Mouse (Mus musculus): ENCODE data around the gene Kcnj6. TPM values are rescaled to one million over a fixed set of nuclear protein-coding genes. Genes with fewer than 3 reads are reported as not detected.
A peak's percentile ranks its signal among the peaks of the same experiment; 100 is the strongest.

The Kcnj6 gene
- polyA plus RNA-seq, 1 experiment: 0.07 TPM

- DNase-seq: peak; percentile 77
- TF ChIP-seq CTCF (IDR thresholded peaks at IDR 0.05; ENCODE audit: borderline replicate concordance, control insufficient read depth, extremely low read depth, insufficient read depth, low read length, poor library complexity): no peak
- TF ChIP-seq POLR2A (IDR thresholded peaks at IDR 0.05; ENCODE audit: control insufficient read depth, extremely low read depth, insufficient read depth, low read length, poor library complexity): peak; percentile 35; the same call in 1 of the 2 replicates
- WGBS: under 1% methylated on average over 23 of the region's 23 CpGs
Measured at GRCm38 (mm10) chr16:94724061-94724596, 273.4 kb downstream of the Kcnj6 start.

GRCm38 (mm10) chr16:94722936-94723335 is 274.6 kb downstream of the Kcnj6 start:
- no peak for DNase-seq
- no peaks in the 10 kb centered on the region for H3K27me3 ChIP-seq (ENCODE audit: control insufficient read depth, insufficient read depth, low read length)
- H3K27ac ChIP-seq (ENCODE audit: control insufficient read depth, insufficient read depth, low read length): no peak overlapping the region
- no peak overlapping the region for H3K4me3 ChIP-seq (ENCODE audit: control insufficient read depth, insufficient read depth, low read length)
- H3K36me3 ChIP-seq (ENCODE audit: control insufficient read depth, insufficient read depth, low read length): no peaks in the 10 kb centered on the region
- peaks cover 6% of the 10 kb centered on the region for H3K4me1 ChIP-seq (replicated peaks; ENCODE audit: control insufficient read depth, insufficient read depth, low read length)
- TF ChIP-seq POLR2A (IDR thresholded peaks at IDR 0.05; ENCODE audit: control insufficient read depth, extremely low read depth, insufficient read depth, low read length, poor library complexity) (no peak), CTCF (IDR thresholded peaks at IDR 0.05; ENCODE audit: borderline replicate concordance, control insufficient read depth, extremely low read depth, insufficient read depth, low read length, poor library complexity) (no peak)
- WGBS: 89% methylated on average over 12 of the region's 12 CpGs

More at GRCm38 (mm10) chr16:94724061-94724596, 273.4 kb downstream of the Kcnj6 start:
- Histone ChIP-seq H3K4me1 (replicated peaks; ENCODE audit: control insufficient read depth, insufficient read depth, low read length) (peaks cover 6% of the 10 kb centered on the region), H3K27me3 (ENCODE audit: control insufficient read depth, insufficient read depth, low read length) (no peaks in the 10 kb centered on the region), H3K36me3 (ENCODE audit: control insufficient read depth, insufficient read depth, low read length) (no peaks in the 10 kb centered on the region), H3K4me3 (ENCODE audit: control insufficient read depth, insufficient read depth, low read length) (peak overlapping the region; percentile 66), H3K27ac (ENCODE audit: control insufficient read depth, insufficient read depth, low read length) (no peak overlapping the region)

DNA sequence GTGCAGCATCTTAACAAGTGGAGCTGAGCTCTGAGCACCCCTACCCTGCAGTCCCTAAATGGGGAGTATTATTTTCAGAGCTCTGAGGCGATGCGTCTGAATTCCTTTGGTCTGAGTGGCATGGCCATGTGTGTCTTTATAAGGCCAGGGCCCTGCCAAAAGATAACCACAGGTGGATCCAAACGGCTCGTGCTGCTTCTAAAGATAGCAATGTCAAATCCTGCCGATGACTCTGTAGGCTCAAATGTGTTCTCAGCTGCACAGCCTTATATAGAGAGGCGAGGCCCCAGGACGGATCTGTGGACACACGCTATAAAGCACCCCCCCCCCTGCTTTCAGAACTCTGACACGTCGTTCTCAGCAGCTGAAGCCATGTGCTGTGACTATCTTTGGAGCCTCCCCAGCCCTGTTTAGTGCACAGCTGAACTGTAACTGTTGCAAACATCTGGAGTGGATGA is 275.9 kb downstream of the Kcnj6 start:
- DNase-seq: no peak
- H3K4me3 ChIP-seq (ENCODE audit: control insufficient read depth, insufficient read depth, low read length): no peak overlapping the region
- TF ChIP-seq CTCF (IDR thresholded peaks at IDR 0.05; ENCODE audit: borderline replicate concordance, control insufficient read depth, extremely low read depth, insufficient read depth, low read length, poor library complexity) (no peak), POLR2A (IDR thresholded peaks at IDR 0.05; ENCODE audit: control insufficient read depth, extremely low read depth, insufficient read depth, low read length, poor library complexity) (no peak)
- 83% methylated on average over 10 of the region's 10 CpGs for WGBS
- no peaks in the 10 kb centered on the region for H3K27me3 ChIP-seq (ENCODE audit: control insufficient read depth, insufficient read depth, low read length)
- peaks cover 6% of the 10 kb centered on the region for H3K4me1 ChIP-seq (replicated peaks; ENCODE audit: control insufficient read depth, insufficient read depth, low read length)
- H3K27ac ChIP-seq (ENCODE audit: control insufficient read depth, insufficient read depth, low read length): no peak overlapping the region
- no peaks in the 10 kb centered on the region for H3K36me3 ChIP-seq (ENCODE audit: control insufficient read depth, insufficient read depth, low read length)

DNA sequence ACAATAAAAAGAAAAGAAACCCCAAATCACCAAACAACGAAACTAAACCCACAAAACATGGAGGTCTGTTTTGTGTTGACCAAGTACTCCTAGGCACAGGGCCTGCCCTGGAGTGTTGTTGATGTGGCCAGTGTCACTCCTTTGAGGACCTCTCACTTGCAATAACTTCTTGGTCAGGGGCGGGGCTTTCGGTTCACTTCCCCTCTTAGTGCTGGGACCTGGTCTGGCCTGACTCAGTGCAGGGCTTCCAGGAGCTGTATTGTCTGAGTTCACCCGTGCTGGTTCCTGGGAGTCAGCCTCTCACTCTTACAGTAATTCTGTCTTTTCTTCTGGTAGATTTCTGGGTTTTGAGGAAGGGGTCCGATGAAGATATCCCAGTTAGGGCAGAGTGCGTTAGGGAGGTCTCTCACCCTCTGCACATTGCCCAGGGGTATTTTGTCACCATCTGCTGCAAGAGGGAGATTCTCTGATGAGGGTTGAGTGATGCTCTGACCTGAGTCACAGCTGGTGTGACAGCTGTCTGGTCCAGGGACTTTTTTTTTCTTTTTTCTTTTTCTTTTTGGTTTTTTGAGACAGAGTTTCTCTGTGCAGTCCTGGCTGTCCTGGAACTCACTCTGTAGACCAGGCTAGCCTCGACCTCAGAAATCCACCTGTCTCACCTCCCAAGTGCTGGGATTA is 276.9 kb downstream of the Kcnj6 start:
- WGBS: 58% methylated on average over 7 of the region's 7 CpGs
- no peak for DNase-seq
- Histone ChIP-seq H3K4me3 (ENCODE audit: control insufficient read depth, insufficient read depth, low read length) (no peak overlapping the region), H3K27me3 (ENCODE audit: control insufficient read depth, insufficient read depth, low read length) (no peaks in the 10 kb centered on the region), H3K4me1 (replicated peaks; ENCODE audit: control insufficient read depth, insufficient read depth, low read length) (peaks cover 6% of the 10 kb centered on the region), H3K27ac (ENCODE audit: control insufficient read depth, insufficient read depth, low read length) (no peak overlapping the region), H3K36me3 (ENCODE audit: control insufficient read depth, insufficient read depth, low read length) (no peaks in the 10 kb centered on the region)
- TF ChIP-seq POLR2A (IDR thresholded peaks at IDR 0.05; ENCODE audit: control insufficient read depth, extremely low read depth, insufficient read depth, low read length, poor library complexity) (no peak), CTCF (IDR thresholded peaks at IDR 0.05; ENCODE audit: borderline replicate concordance, control insufficient read depth, extremely low read depth, insufficient read depth, low read length, poor library complexity) (no peak)

GRCm38 (mm10) chr16:94719488-94719887 is 278.0 kb downstream of the Kcnj6 start:
- no peak for DNase-seq
- Histone ChIP-seq H3K27ac (ENCODE audit: control insufficient read depth, insufficient read depth, low read length) (no peak overlapping the region), H3K4me1 (replicated peaks; ENCODE audit: control insufficient read depth, insufficient read depth, low read length) (0 out of 2 replicates have a peak, but pooled peaks cover 2% of the 10 kb centered on the region), H3K36me3 (ENCODE audit: control insufficient read depth, insufficient read depth, low read length) (no peaks in the 10 kb centered on the region), H3K4me3 (ENCODE audit: control insufficient read depth, insufficient read depth, low read length) (no peak overlapping the region), H3K27me3 (ENCODE audit: control insufficient read depth, insufficient read depth, low read length) (no peaks in the 10 kb centered on the region)
- TF ChIP-seq CTCF (IDR thresholded peaks at IDR 0.05; ENCODE audit: borderline replicate concordance, control insufficient read depth, extremely low read depth, insufficient read depth, low read length, poor library complexity): no peak
- no peak for TF ChIP-seq POLR2A (IDR thresholded peaks at IDR 0.05; ENCODE audit: control insufficient read depth, extremely low read depth, insufficient read depth, low read length, poor library complexity)
- 85% methylated on average over 4 of the region's 4 CpGs for WGBS

DNA sequence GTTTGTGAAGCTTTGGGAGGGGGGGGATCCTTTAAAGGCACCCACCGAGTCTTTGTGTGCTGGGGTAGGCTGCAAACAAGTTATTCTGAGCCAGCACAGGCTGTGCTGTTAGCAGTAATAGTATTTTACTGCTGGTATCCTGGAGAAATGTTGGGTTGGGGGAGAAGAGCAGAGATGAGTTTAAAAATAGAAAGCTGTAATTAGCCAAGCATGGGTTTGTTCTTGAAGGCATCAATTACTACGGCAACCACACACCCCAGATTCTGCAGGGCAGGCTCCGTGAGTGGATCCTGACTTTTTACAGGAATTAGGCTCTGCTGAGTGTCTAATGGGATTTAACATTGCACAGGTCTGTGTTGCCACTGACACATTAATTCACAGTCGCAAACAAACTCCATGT is 278.6 kb downstream of the Kcnj6 start:
- no peak for DNase-seq
- Histone ChIP-seq H3K4me1 (replicated peaks; ENCODE audit: control insufficient read depth, insufficient read depth, low read length) (0 out of 2 replicates have a peak, but pooled peaks cover 2% of the 10 kb centered on the region), H3K27ac (ENCODE audit: control insufficient read depth, insufficient read depth, low read length) (no peak overlapping the region), H3K27me3 (ENCODE audit: control insufficient read depth, insufficient read depth, low read length) (no peaks in the 10 kb centered on the region), H3K4me3 (ENCODE audit: control insufficient read depth, insufficient read depth, low read length) (no peak overlapping the region), H3K36me3 (ENCODE audit: control insufficient read depth, insufficient read depth, low read length) (no peaks in the 10 kb centered on the region)
- 90% methylated on average over 4 of the region's 4 CpGs for WGBS
- TF ChIP-seq POLR2A (IDR thresholded peaks at IDR 0.05; ENCODE audit: control insufficient read depth, extremely low read depth, insufficient read depth, low read length, poor library complexity): no peak
- no peak for TF ChIP-seq CTCF (IDR thresholded peaks at IDR 0.05; ENCODE audit: borderline replicate concordance, control insufficient read depth, extremely low read depth, insufficient read depth, low read length, poor library complexity)

All from thymus, adult 2 months (tissue).